Mouse (Mus musculus): ENCODE measurements at regions not wholly inside any gene's neighbourhood (a gene's known extent, or its start where the extent isn't known, plus 50 kb on each side); places are given as distances from the start of the nearest gene placed in this dataset.

GRCm38 (mm10) chr7:137595567-137595966 is 158.2 kb downstream of the Glrx3 start:
- H3K4me3 ChIP-seq (replicated peaks): no peak overlapping the region
- H3K4me2 ChIP-seq: no peak overlapping the region
- H3K4me1 ChIP-seq: no peaks in the 10 kb centered on the region
- H3K9me3 ChIP-seq: no peaks in the 10 kb centered on the region
- ATAC-seq (ENCODE audit: low FRiP score): no peak
- H3K36me3 ChIP-seq (replicated peaks): no peaks in the 10 kb centered on the region
- 94% methylated on average over 4 of the region's 4 CpGs for WGBS
- no peak overlapping the region for H3K9ac ChIP-seq
- no peaks in the 10 kb centered on the region for H3K27me3 ChIP-seq
- H3K27ac ChIP-seq: no peak overlapping the region

DNA sequence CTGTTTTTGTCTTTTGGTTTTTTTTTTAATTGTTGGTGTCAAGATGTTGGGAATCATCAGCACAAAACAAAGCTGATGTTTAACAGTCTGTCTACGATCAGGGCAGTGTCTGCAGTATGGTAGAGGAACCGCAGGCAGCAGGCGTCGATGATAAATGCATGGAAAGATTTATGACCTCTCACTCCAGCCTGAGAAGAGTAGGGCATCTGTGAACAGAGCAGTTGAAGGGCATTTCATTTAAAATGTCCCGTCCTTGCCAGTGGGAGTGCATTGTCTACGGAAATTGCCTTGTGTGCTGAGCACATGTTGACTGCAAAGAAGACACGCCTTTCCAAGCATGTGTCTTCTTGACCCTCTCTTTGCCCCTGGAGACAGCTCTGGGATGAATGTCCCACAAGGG is 158.7 kb downstream of the Glrx3 start:
- ATAC-seq (ENCODE audit: low FRiP score): no peak

DNA sequence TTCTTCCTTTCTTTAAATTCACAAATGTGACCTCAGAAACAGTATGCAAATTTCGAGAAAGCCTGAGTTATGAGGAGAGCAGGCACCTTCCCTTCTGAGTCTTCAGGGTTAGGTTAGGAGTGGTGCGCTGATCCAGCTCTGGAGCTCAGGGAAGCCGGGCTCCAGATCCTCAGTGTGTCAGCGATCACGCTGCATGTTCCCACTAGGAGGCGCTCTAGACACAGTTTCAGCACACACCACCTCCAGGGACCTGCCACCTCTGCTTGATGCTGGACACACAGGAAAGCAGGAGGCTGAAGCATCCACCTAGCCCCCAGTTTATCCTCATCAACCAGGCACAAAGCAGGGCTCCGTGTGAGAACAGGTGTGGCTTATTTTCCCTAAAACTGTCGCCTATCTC is 165.6 kb downstream of the Glrx3 start:
- H3K9ac ChIP-seq: no peak overlapping the region
- H3K4me1 ChIP-seq: 0 out of 2 replicates have a peak, but pooled peaks cover 3% of the 10 kb centered on the region
- no peak overlapping the region for H3K27ac ChIP-seq
- H3K27me3 ChIP-seq: 0 out of 2 replicates have a peak, but pooled peaks cover 4% of the 10 kb centered on the region
- no peak overlapping the region for H3K4me3 ChIP-seq (replicated peaks)
- peak; percentile 83 for ATAC-seq (ENCODE audit: low FRiP score)
- H3K9me3 ChIP-seq: no peaks in the 10 kb centered on the region
- 6% methylated on average over 8 of the region's 8 CpGs for whole genome bisulfite sequencing
- H3K4me2 ChIP-seq: no peak overlapping the region
- H3K36me3 ChIP-seq (replicated peaks): no peaks in the 10 kb centered on the region

More for the DNA sequence above, 158.7 kb downstream of the Glrx3 start:
- no peaks in the 10 kb centered on the region for H3K36me3 ChIP-seq (replicated peaks)
- no peaks in the 10 kb centered on the region for H3K4me1 ChIP-seq
- no peak overlapping the region for H3K4me3 ChIP-seq (replicated peaks)
- no peak overlapping the region for H3K27ac ChIP-seq
- H3K27me3 ChIP-seq: no peaks in the 10 kb centered on the region
- WGBS: 89% methylated on average over 7 of the region's 7 CpGs
- no peak overlapping the region for H3K4me2 ChIP-seq
- no peak overlapping the region for H3K9ac ChIP-seq
- no peaks in the 10 kb centered on the region for H3K9me3 ChIP-seq

DNA sequence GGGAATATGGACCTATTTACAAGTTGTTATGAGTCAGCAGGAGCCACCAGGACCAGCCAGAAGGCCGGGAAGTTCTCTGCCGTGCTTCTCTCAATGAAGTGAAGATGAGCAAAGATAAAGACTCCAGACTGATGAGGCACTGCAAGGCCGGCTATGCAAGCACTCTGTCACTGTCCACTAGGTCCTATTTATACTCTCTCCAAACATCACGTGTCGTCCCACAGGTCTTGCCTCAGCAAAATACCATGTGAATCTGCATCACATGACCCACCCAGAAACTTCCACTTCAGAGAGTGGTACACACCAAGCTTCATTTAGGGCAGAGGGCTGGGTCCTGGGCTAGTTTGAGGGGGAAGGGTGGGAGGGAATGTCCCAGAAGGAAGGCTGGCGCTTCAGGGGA is 172.3 kb downstream of the Glrx3 start:
- Histone ChIP-seq H3K4me1 (0 out of 2 replicates have a peak, but pooled peaks cover 9% of the 10 kb centered on the region), H3K4me2 (no peak overlapping the region), H3K36me3 (replicated peaks) (no peaks in the 10 kb centered on the region), H3K9me3 (no peaks in the 10 kb centered on the region), H3K27ac (no peak overlapping the region), H3K4me3 (replicated peaks) (no peak overlapping the region), H3K27me3 (no peaks in the 10 kb centered on the region), H3K9ac (no peak overlapping the region)
- WGBS: 87% methylated on average over 6 of the region's 6 CpGs
- ATAC-seq (ENCODE audit: low FRiP score): no peak

- WGBS: 86% methylated on average over 6 of the region's 6 CpGs
- H3K4me2 ChIP-seq: no peak overlapping the region
- H3K4me1 ChIP-seq: 0 out of 2 replicates have a peak, but pooled peaks cover 6% of the 10 kb centered on the region
- H3K36me3 ChIP-seq (replicated peaks): no peaks in the 10 kb centered on the region
- no peak overlapping the region for H3K27ac ChIP-seq
- H3K4me3 ChIP-seq (replicated peaks): no peak overlapping the region
- no peaks in the 10 kb centered on the region for H3K9me3 ChIP-seq
- ATAC-seq (ENCODE audit: low FRiP score): no peak
- H3K27me3 ChIP-seq: no peaks in the 10 kb centered on the region
- H3K9ac ChIP-seq: no peak overlapping the region
These were observed 173.9 kb downstream of the Glrx3 start for GRCm38 (mm10) chr7:137611363-137611762.

GRCm38 (mm10) chr7:137611891-137612522 is 174.6 kb downstream of the Glrx3 start:
- no peaks in the 10 kb centered on the region for H3K27me3 ChIP-seq
- ATAC-seq (ENCODE audit: low FRiP score): no peak
- H3K9me3 ChIP-seq: no peaks in the 10 kb centered on the region
- 74% methylated on average over 7 of the region's 7 CpGs for WGBS
- H3K4me3 ChIP-seq (replicated peaks): no peak overlapping the region
- H3K4me2 ChIP-seq: no peak overlapping the region
- no peak overlapping the region for H3K9ac ChIP-seq
- no peaks in the 10 kb centered on the region for H3K36me3 ChIP-seq (replicated peaks)
- H3K27ac ChIP-seq: no peak overlapping the region
- 0 out of 2 replicates have a peak, but pooled peaks cover 6% of the 10 kb centered on the region for H3K4me1 ChIP-seq

DNA sequence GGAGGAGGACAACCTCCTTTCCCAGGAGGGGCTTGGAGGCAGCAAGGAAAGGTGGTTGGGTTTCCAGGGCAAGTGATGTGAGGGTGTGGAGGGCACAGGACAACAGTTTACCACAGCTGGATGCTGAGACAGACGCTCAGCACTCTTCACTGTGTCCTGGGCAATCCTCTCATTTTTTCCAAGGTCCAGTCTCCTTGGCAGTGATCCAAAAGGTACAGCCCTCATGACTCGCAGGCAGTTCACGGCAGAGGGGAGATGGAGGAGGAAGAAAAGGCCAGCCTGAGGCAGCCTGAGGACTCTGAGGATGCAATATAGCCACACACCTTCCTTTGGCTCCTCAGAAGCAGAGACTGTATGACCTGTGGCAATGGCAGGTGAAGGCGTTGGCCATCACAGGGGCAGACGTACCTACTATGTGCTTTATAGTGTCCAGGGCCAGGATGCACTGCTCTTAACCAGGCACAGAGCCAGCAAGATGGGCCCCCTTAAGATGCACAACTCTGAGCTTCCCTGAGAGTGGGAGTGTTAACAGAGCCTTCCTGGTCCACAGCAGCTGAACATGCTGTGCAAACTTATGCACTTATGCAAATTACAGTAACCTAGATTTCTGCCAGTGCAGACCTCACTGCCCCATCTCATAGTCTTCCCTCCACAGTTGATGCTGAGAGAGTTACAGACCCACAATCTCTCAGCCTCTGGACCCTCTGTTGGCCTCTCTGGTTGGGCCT is 181.2 kb downstream of the Glrx3 start:
- peaks cover 4% of the 10 kb centered on the region; the same call in 1 of the 2 replicates for H3K4me1 ChIP-seq
- H3K27ac ChIP-seq: no peak overlapping the region
- H3K4me2 ChIP-seq: no peak overlapping the region
- H3K9me3 ChIP-seq: no peaks in the 10 kb centered on the region
- WGBS: 74% methylated on average over 5 of the region's 5 CpGs
- H3K27me3 ChIP-seq: no peaks in the 10 kb centered on the region
- no peak overlapping the region for H3K4me3 ChIP-seq (replicated peaks)
- H3K36me3 ChIP-seq (replicated peaks): no peaks in the 10 kb centered on the region
- no peak overlapping the region for H3K9ac ChIP-seq
- no peak for ATAC-seq (ENCODE audit: low FRiP score)

DNA sequence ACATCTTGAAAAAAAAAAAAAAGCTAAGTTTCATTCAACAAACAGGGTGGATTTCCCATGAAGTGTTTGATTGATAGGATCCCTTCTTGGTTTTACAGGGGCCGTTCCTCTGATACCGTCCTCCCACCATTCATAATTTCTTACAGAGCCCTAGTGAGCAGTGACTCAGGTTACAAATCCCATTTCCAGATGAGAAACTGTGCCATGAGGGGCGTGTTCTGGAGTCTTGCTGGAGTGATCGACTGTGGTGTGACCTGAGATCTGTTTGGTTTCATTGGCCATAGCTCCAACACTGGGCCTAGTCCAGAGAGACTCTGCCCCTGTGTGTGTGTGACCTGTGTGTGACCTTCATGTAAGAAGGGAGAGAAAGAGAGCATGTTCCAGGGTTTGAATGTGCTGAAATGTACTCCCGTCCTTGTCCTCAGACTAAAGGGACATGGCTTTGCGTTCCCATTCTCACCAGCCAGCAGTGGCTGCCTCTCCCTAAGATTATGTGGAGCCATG is 181.9 kb downstream of the Glrx3 start:
- 70% methylated on average over 6 of the region's 6 CpGs for WGBS
- H3K27me3 ChIP-seq: no peaks in the 10 kb centered on the region
- no peak overlapping the region for H3K4me2 ChIP-seq

DNA sequence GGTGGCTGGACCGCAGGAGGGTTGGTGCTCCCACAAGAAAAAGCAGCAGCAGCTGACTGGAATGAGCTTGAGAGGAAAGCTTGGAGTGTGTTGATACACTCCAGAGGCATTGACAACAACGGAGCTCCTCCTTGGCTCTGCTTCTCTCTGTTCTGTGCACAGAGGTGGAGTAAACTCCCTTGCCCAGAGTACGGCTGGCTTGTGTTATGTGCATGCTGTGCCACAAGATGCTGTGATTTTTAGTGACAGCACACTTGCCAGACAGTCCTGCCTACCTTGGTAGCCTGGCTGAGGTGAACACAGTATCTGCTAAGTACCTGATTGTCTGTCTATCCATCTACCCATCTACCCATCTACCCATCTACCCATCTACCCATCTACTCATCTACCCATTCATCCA is 190.9 kb downstream of the Glrx3 start:
- Histone ChIP-seq H3K4me2 (no peak overlapping the region), H3K9me3 (no peaks in the 10 kb centered on the region), H3K4me3 (replicated peaks) (no peak overlapping the region), H3K9ac (no peak overlapping the region), H3K4me1 (no peaks in the 10 kb centered on the region), H3K27me3 (no peaks in the 10 kb centered on the region), H3K36me3 (replicated peaks) (no peaks in the 10 kb centered on the region), H3K27ac (no peak overlapping the region)
- ATAC-seq (ENCODE audit: low FRiP score): no peak
- 95% methylated on average over 3 of the region's 3 CpGs for WGBS

More for the DNA sequence above, 181.9 kb downstream of the Glrx3 start:
- H3K27ac ChIP-seq: no peak overlapping the region
- H3K4me3 ChIP-seq (replicated peaks): no peak overlapping the region
- H3K9ac ChIP-seq: no peak overlapping the region
- H3K36me3 ChIP-seq (replicated peaks): no peaks in the 10 kb centered on the region
- no peaks in the 10 kb centered on the region for H3K9me3 ChIP-seq
- no peak for ATAC-seq (ENCODE audit: low FRiP score)
- H3K4me1 ChIP-seq: peaks cover 4% of the 10 kb centered on the region; the same call in 1 of the 2 replicates

GRCm38 (mm10) chr7:137629540-137629939 is 192.1 kb downstream of the Glrx3 start:
- no peak overlapping the region for H3K27ac ChIP-seq
- H3K4me1 ChIP-seq: no peaks in the 10 kb centered on the region
- no peak for ATAC-seq (ENCODE audit: low FRiP score)
- no peak overlapping the region for H3K9ac ChIP-seq
- no peak overlapping the region for H3K4me2 ChIP-seq
- no peaks in the 10 kb centered on the region for H3K9me3 ChIP-seq
- no peak overlapping the region for H3K4me3 ChIP-seq (replicated peaks)
- no peaks in the 10 kb centered on the region for H3K36me3 ChIP-seq (replicated peaks)
- no peaks in the 10 kb centered on the region for H3K27me3 ChIP-seq
- WGBS: 95% methylated on average over 5 of the region's 5 CpGs

DNA sequence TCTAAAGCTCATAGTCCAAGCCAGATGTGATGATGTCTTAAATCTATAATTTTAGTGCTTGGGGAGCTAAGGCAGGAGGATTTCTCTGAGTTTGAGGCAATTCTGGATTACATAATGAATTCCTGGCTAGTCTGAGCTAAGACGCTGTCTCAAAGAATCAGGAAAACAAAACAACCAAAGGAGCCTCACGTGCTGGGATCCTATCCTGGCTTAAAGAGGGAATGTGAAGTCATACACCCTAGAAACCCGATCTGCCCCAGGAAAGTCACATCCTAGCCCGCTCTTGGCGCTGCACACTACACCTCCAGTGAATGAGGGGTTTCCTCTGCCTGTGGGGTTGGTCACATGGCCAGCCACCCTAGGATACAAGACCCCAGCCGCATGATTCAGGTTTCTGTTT is 211.2 kb downstream of the Glrx3 start:
- Histone ChIP-seq H3K4me3 (replicated peaks) (no peak overlapping the region), H3K4me1 (no peaks in the 10 kb centered on the region; the same call in 1 of the 2 replicates), H3K9me3 (no peaks in the 10 kb centered on the region), H3K27me3 (no peaks in the 10 kb centered on the region), H3K36me3 (replicated peaks) (no peaks in the 10 kb centered on the region), H3K27ac (no peak overlapping the region), H3K4me2 (no peak overlapping the region), H3K9ac (no peak overlapping the region)
- ATAC-seq (ENCODE audit: low FRiP score): no peak
- 49% methylated on average over 6 of the region's 6 CpGs for WGBS

- no peaks in the 10 kb centered on the region for H3K9me3 ChIP-seq
- no peaks in the 10 kb centered on the region; the same call in 1 of the 2 replicates for H3K4me1 ChIP-seq
- no peaks in the 10 kb centered on the region for H3K36me3 ChIP-seq (replicated peaks)
- no peaks in the 10 kb centered on the region for H3K27me3 ChIP-seq
- H3K4me3 ChIP-seq (replicated peaks): no peak overlapping the region
- H3K4me2 ChIP-seq: no peak overlapping the region
- no peak for ATAC-seq (ENCODE audit: low FRiP score)
- WGBS: 87% methylated on average over 6 of the region's 6 CpGs
- no peak overlapping the region for H3K27ac ChIP-seq
- no peak overlapping the region for H3K9ac ChIP-seq
These were observed 212.2 kb downstream of the Glrx3 start for GRCm38 (mm10) chr7:137649650-137650049.
